Mouse (Mus musculus): ENCODE measurements around the gene BC025920. TPM values are rescaled to one million over a fixed set of nuclear protein-coding genes. Genes with fewer than 3 reads are reported as not detected.

BC025920 gene
- total and polyA plus RNA-seq, 3 experiments: 1.4 to 2.3 (median 1.6) TPM

Other genes with a start within 250 kb of the BC025920 start
Only the 20 nearest of the 22 such genes appear.
- gene Fzr1, start 227.8 kb upstream of the BC025920 start, total RNA-seq (2012; rRNA removed): 38.8 and 44.5 TPM in 2 replicates
- gene Fzr1, start 227.8 kb upstream of the BC025920 start, total RNA-seq (2014; rRNA removed): 29.5 and 33.1 TPM in 2 replicates
- 67.7 and 75.4 TPM in 2 replicates for gene Fzr1, start 227.8 kb upstream of the BC025920 start, polyA plus RNA-seq (2012; ENCODE audit: insufficient read length, low read depth)
- gene Dohh, start 221.8 kb upstream of the BC025920 start, total RNA-seq (2012; rRNA removed): 131 and 143 TPM in 2 replicates
- gene Dohh, start 221.8 kb upstream of the BC025920 start, total RNA-seq (2014; rRNA removed): 81.7 and 83.0 TPM in 2 replicates
- 78.2 and 93.5 TPM in 2 replicates for gene Dohh, start 221.8 kb upstream of the BC025920 start, polyA plus RNA-seq (2012; ENCODE audit: insufficient read length, low read depth)
- gene Gm48551, start 221.8 kb upstream of the BC025920 start, total RNA-seq (2012; rRNA removed): 1.2 and 1.5 TPM in 2 replicates
- 0.96 and 1.0 TPM in 2 replicates for gene Gm48551, start 221.8 kb upstream of the BC025920 start, total RNA-seq (2014; rRNA removed)
- gene Gm48551, start 221.8 kb upstream of the BC025920 start, polyA plus RNA-seq (2012; ENCODE audit: insufficient read length, low read depth): 3.2 and 3.4 TPM in 2 replicates
- 0.29 and 1.1 TPM in 2 replicates for gene Gm48552, start 217.3 kb upstream of the BC025920 start, total RNA-seq (2012; rRNA removed)
- 0.65 and 0.98 TPM in 2 replicates for gene Gm48552, start 217.3 kb upstream of the BC025920 start, total RNA-seq (2014; rRNA removed)
- gene Gm48552, start 217.3 kb upstream of the BC025920 start, polyA plus RNA-seq (2012; ENCODE audit: insufficient read length, low read depth): 0.46 and 1.2 TPM in 2 replicates
- 0.13 and 0.34 TPM in 2 replicates for gene Smim24, start 213.2 kb upstream of the BC025920 start, total RNA-seq (2012; rRNA removed)
- gene Smim24, start 213.2 kb upstream of the BC025920 start, total RNA-seq (2014; rRNA removed): not detected in 2 replicates
- 0.64 TPM in 1 of 2 replicates, not detected in the other for gene Smim24, start 213.2 kb upstream of the BC025920 start, polyA plus RNA-seq (2012; ENCODE audit: insufficient read length, low read depth)
- 4.4 and 4.7 TPM in 2 replicates for gene Nfic, start 150.6 kb upstream of the BC025920 start, total RNA-seq (2012; rRNA removed)
- 0.07 and 0.34 TPM in 2 replicates for gene Nfic, start 150.6 kb upstream of the BC025920 start, total RNA-seq (2014; rRNA removed)
- gene Nfic, start 150.6 kb upstream of the BC025920 start, polyA plus RNA-seq (2012; ENCODE audit: insufficient read length, low read depth): 3.8 and 4.0 TPM in 2 replicates
- gene Celf5, start 123.6 kb upstream of the BC025920 start, total RNA-seq (2012; rRNA removed): 0.08 and 0.17 TPM in 2 replicates
- gene Celf5, start 123.6 kb upstream of the BC025920 start, total RNA-seq (2014; rRNA removed): not detected in 2 replicates
- 0.07 and 0.12 TPM in 2 replicates for gene Celf5, start 123.6 kb upstream of the BC025920 start, polyA plus RNA-seq (2012; ENCODE audit: insufficient read length, low read depth)
- 99.5 and 104 TPM in 2 replicates for gene Ncln, start 109.9 kb upstream of the BC025920 start, total RNA-seq (2012; rRNA removed)
- 41.5 and 41.7 TPM in 2 replicates for gene Ncln, start 109.9 kb upstream of the BC025920 start, total RNA-seq (2014; rRNA removed)
- 80.5 and 89.5 TPM in 2 replicates for gene Ncln, start 109.9 kb upstream of the BC025920 start, polyA plus RNA-seq (2012; ENCODE audit: insufficient read length, low read depth)
- gene S1pr4, start 106.1 kb upstream of the BC025920 start, total RNA-seq (2012; rRNA removed): 0.25 and 0.30 TPM in 2 replicates
- gene S1pr4, start 106.1 kb upstream of the BC025920 start, total RNA-seq (2014; rRNA removed): not detected in 2 replicates
- gene S1pr4, start 106.1 kb upstream of the BC025920 start, polyA plus RNA-seq (2012; ENCODE audit: insufficient read length, low read depth): 0.16 and 0.19 TPM in 2 replicates
- 9.9 and 10.0 TPM in 2 replicates for gene Gna15, start 82.0 kb upstream of the BC025920 start, total RNA-seq (2012; rRNA removed)
- gene Gna15, start 82.0 kb upstream of the BC025920 start, total RNA-seq (2014; rRNA removed): 5.2 and 5.5 TPM in 2 replicates
- gene Gna15, start 82.0 kb upstream of the BC025920 start, polyA plus RNA-seq (2012; ENCODE audit: insufficient read length, low read depth): 4.9 and 5.2 TPM in 2 replicates
- gene Gna11, start 61.1 kb upstream of the BC025920 start, total RNA-seq (2012; rRNA removed): 7.2 and 9.0 TPM in 2 replicates
- 4.1 and 4.3 TPM in 2 replicates for gene Gna11, start 61.1 kb upstream of the BC025920 start, total RNA-seq (2014; rRNA removed)
- 6.9 and 8.7 TPM in 2 replicates for gene Gna11, start 61.1 kb upstream of the BC025920 start, polyA plus RNA-seq (2012; ENCODE audit: insufficient read length, low read depth)
- 93.5 and 114 TPM in 2 replicates for gene Aes, start 46.8 kb upstream of the BC025920 start, total RNA-seq (2012; rRNA removed)
- gene Aes, start 46.8 kb upstream of the BC025920 start, total RNA-seq (2014; rRNA removed): 7.3 and 11.5 TPM in 2 replicates
- gene Aes, start 46.8 kb upstream of the BC025920 start, polyA plus RNA-seq (2012; ENCODE audit: insufficient read length, low read depth): 23.4 and 25.1 TPM in 2 replicates
- 0.30 TPM in 1 of 2 replicates, not detected in the other for gene Tle2, start 31.7 kb upstream of the BC025920 start, total RNA-seq (2012; rRNA removed)
- gene Tle2, start 31.7 kb upstream of the BC025920 start, total RNA-seq (2014; rRNA removed): not detected in 2 replicates
- 0.29 TPM in 1 of 2 replicates, not detected in the other for gene Tle2, start 31.7 kb upstream of the BC025920 start, polyA plus RNA-seq (2012; ENCODE audit: insufficient read length, low read depth)
- gene Tle6, start 5.2 kb upstream of the BC025920 start, total RNA-seq (2012; rRNA removed): 1.2 and 1.3 TPM in 2 replicates
- gene Tle6, start 5.2 kb upstream of the BC025920 start, total RNA-seq (2014; rRNA removed): 0.30 and 1.2 TPM in 2 replicates
- 0.39 and 0.63 TPM in 2 replicates for gene Tle6, start 5.2 kb upstream of the BC025920 start, polyA plus RNA-seq (2012; ENCODE audit: insufficient read length, low read depth)
- 11.2 and 17.8 TPM in 2 replicates for gene Sirt6, start 21.5 kb downstream of the BC025920 start, total RNA-seq (2012; rRNA removed)
- gene Sirt6, start 21.5 kb downstream of the BC025920 start, total RNA-seq (2014; rRNA removed): 12.3 and 16.9 TPM in 2 replicates
- gene Sirt6, start 21.5 kb downstream of the BC025920 start, polyA plus RNA-seq (2012; ENCODE audit: insufficient read length, low read depth): 34.6 and 36.4 TPM in 2 replicates
- 3.2 and 4.2 TPM in 2 replicates for gene Ankrd24, start 22.3 kb downstream of the BC025920 start, total RNA-seq (2012; rRNA removed)
- 5.4 and 5.5 TPM in 2 replicates for gene Ankrd24, start 22.3 kb downstream of the BC025920 start, total RNA-seq (2014; rRNA removed)
- 2.4 and 3.7 TPM in 2 replicates for gene Ankrd24, start 22.3 kb downstream of the BC025920 start, polyA plus RNA-seq (2012; ENCODE audit: insufficient read length, low read depth)
- 3.2 and 3.4 TPM in 2 replicates for gene Gm10778, start 42.8 kb downstream of the BC025920 start, total RNA-seq (2012; rRNA removed)
- gene Gm10778, start 42.8 kb downstream of the BC025920 start, total RNA-seq (2014; rRNA removed): 7.1 and 7.9 TPM in 2 replicates
- gene Gm10778, start 42.8 kb downstream of the BC025920 start, polyA plus RNA-seq (2012; ENCODE audit: insufficient read length, low read depth): 2.0 and 2.8 TPM in 2 replicates
- 5.0 and 7.0 TPM in 2 replicates for gene Zfp433, start 98.6 kb downstream of the BC025920 start, total RNA-seq (2012; rRNA removed)
- gene Zfp433, start 98.6 kb downstream of the BC025920 start, total RNA-seq (2014; rRNA removed): 9.6 and 10.2 TPM in 2 replicates
- gene Zfp433, start 98.6 kb downstream of the BC025920 start, polyA plus RNA-seq (2012; ENCODE audit: insufficient read length, low read depth): 6.0 and 9.3 TPM in 2 replicates
- 7.3 and 11.5 TPM in 2 replicates for gene Gm3055, start 164.9 kb downstream of the BC025920 start, total RNA-seq (2012; rRNA removed)
- gene Gm3055, start 164.9 kb downstream of the BC025920 start, total RNA-seq (2014; rRNA removed): 12.6 and 13.2 TPM in 2 replicates
- 8.0 and 9.5 TPM in 2 replicates for gene Gm3055, start 164.9 kb downstream of the BC025920 start, polyA plus RNA-seq (2012; ENCODE audit: insufficient read length, low read depth)
- gene Gm4767, start 205.9 kb downstream of the BC025920 start, total RNA-seq (2012; rRNA removed): 0.89 and 1.4 TPM in 2 replicates
- gene Gm4767, start 205.9 kb downstream of the BC025920 start, total RNA-seq (2014; rRNA removed): 3.8 and 4.2 TPM in 2 replicates
- 0.51 and 1.3 TPM in 2 replicates for gene Gm4767, start 205.9 kb downstream of the BC025920 start, polyA plus RNA-seq (2012; ENCODE audit: insufficient read length, low read depth)

Measured in CH12.LX (cell line).